Mouse (Mus musculus) hindbrain, postnatal 0 days (tissue): Measurements from ENCODE around the gene Fmo5. TPM values are rescaled to one million over a fixed set of nuclear protein-coding genes. Genes with fewer than 3 reads are reported as not detected.

Experiments
- ATAC-seq: fragments of 200-750 bp; cut with Nextera tagmentation; 2 replicates; pipeline ENCODE4 v1.8.0; 2017; ENCODE audit warnings: mild to moderate bottlenecking, moderate TSS enrichment, moderate library complexity
- DNase-seq: peaks from one replicate; pipeline ENCODE4 v3.0.0-alpha.2; 2015; ENCODE audit warnings: low spot score
- H3K27ac ChIP-seq: fragments of 300-500 bp; sonication (generic); 2 replicates; pipeline ENCODE4 v1.5.1; 2014; ENCODE audit warnings: mild to moderate bottlenecking
- H3K27me3 ChIP-seq: fragments of 300-500 bp; sonication (generic); 2 replicates; pipeline ENCODE4 v1.6.1; 2014; ENCODE audit warnings: low read length, mixed read lengths; ENCODE audit not compliant: insufficient read depth
- H3K36me3 ChIP-seq: fragments of 300-500 bp; sonication (generic); 2 replicates; pipeline ENCODE4 v1.6.1; 2014; ENCODE audit warnings: low read length, mixed read lengths; ENCODE audit not compliant: insufficient read depth
- H3K4me1 ChIP-seq: fragments of 300-500 bp; sonication (generic); 2 replicates; pipeline ENCODE4 v1.6.1; 2014; ENCODE audit warnings: antibody characterized with exemption, low read length, mixed read lengths; ENCODE audit not compliant: insufficient read depth
- H3K4me2 ChIP-seq: fragments of 300-500 bp; sonication (generic); 2 replicates; pipeline ENCODE4 v1.6.1; 2014; ENCODE audit warnings: low read depth, mild to moderate bottlenecking, low read length, moderate library complexity, mixed read lengths
- H3K4me3 ChIP-seq: fragments of 300-500 bp; sonication (generic); 2 replicates; pipeline ENCODE4 v1.5.1; 2014; ENCODE audit warnings: low read length
- H3K9ac ChIP-seq: fragments of 300-500 bp; sonication (generic); replicated peaks from 2 replicates; pipeline ENCODE4 v1.6.1; 2014; ENCODE audit warnings: mild to moderate bottlenecking, low read length, moderate library complexity, mixed read lengths
- H3K9me3 ChIP-seq: fragments of 300-500 bp; sonication (generic); 2 replicates; pipeline ENCODE4 v1.6.1; 2016; ENCODE audit warnings: low read length, mixed read lengths
- CTCF ChIP-seq: IDR thresholded peaks from 2 replicates; pipeline ENCODE4 v1.5.1; 2016; ENCODE audit warnings: antibody characterized with exemption, control low read depth, low read depth
- WGBS: fragments of 180-500 bp; shearing (Covaris S2); extraction: QIAGEN DNeasy Blood & Tissue Kit; methylation state at CpG from one replicate; pipeline ENCODE4 v1.1.7; 2014; 5-methylcytosine and 5-hydroxymethylcytosine counted together
- microRNA-seq, 2 experiments: library from miRNA; unstranded; fragments of <30 nt; microRNA quantifications; one replicate each; pipeline ENCODE4; 2016
- polyA plus RNA-seq: library from polyadenylated mRNA; unstranded; fragments of >200 nt; fragmentation: Nextera tagmentation; extraction: Ambion mirVana; gene quantifications from 2 replicates; pipeline ENCODE4 v1.2.1, GENCODE M21; 2015
- total RNA-seq: library from RNA; depleted of rRNA; stranded (reverse); fragments of >200 nt; gene quantifications from 2 replicates; pipeline ENCODE4 v1.2.3, GENCODE M21; 2014; rRNA removed

Fmo5 gene
- total and polyA plus RNA-seq, 2 experiments from 2014 or later = 0.84 to 0.88 TPM

GRCm38 (mm10) chr3:97693806-97694205 is 65.2 kb downstream of the Fmo5 start:
- WGBS = 86% methylated on average over 6 of the region's 6 CpGs
- ATAC-seq (no peak), DNase-seq (no peak)
- Histone ChIP-seq H3K9ac (no peak overlapping the region), H3K9me3 (no peaks in the 10 kb centered on the region), H3K27me3 (no peaks in the 10 kb centered on the region), H3K36me3 (peaks cover 38% of the 10 kb centered on the region), H3K4me3 (no peak overlapping the region), H3K27ac (no peak overlapping the region), H3K4me2 (no peak overlapping the region), H3K4me1 (no peaks in the 10 kb centered on the region)
- no peak for TF ChIP-seq CTCF

- Histone ChIP-seq H3K36me3 (peaks cover 38% of the 10 kb centered on the region), H3K27me3 (no peaks in the 10 kb centered on the region), H3K4me1 (no peaks in the 10 kb centered on the region), H3K4me3 (no peak overlapping the region), H3K27ac (no peak overlapping the region), H3K9ac (no peak overlapping the region), H3K9me3 (no peaks in the 10 kb centered on the region), H3K4me2 (no peak overlapping the region)
- DNase-seq (no peak), ATAC-seq (no peak)
- WGBS = 82% methylated on average over 9 of the region's 9 CpGs
- TF ChIP-seq CTCF = no peak
These were observed 68.3 kb downstream of the Fmo5 start for GRCm38 (mm10) chr3:97696866-97697265.

- Histone ChIP-seq H3K9me3 (no peaks in the 10 kb centered on the region), H3K36me3 (peaks cover 42% of the 10 kb centered on the region), H3K27me3 (no peaks in the 10 kb centered on the region), H3K4me3 (no peak overlapping the region), H3K9ac (no peak overlapping the region), H3K27ac (no peak overlapping the region), H3K4me2 (no peak overlapping the region), H3K4me1 (no peaks in the 10 kb centered on the region)
- DNase-seq = no peak
- no peak for ATAC-seq
- TF ChIP-seq CTCF = no peak
- WGBS = 84% methylated on average over 9 of the region's 9 CpGs
These were observed 68.7 kb downstream of the Fmo5 start for GRCm38 (mm10) chr3:97697291-97697690.

- Histone ChIP-seq H3K27me3 (no peaks in the 10 kb centered on the region), H3K4me1 (no peaks in the 10 kb centered on the region), H3K4me3 (no peak overlapping the region), H3K27ac (no peak overlapping the region), H3K9ac (no peak overlapping the region), H3K9me3 (no peaks in the 10 kb centered on the region), H3K4me2 (no peak overlapping the region), H3K36me3 (peaks cover 36% of the 10 kb centered on the region)
- WGBS = 74% methylated on average over 3 of the region's 3 CpGs
- DNase-seq (no peak), ATAC-seq (no peak)
- TF ChIP-seq CTCF = no peak
These were observed 70.5 kb downstream of the Fmo5 start for GRCm38 (mm10) chr3:97699061-97699460.

GRCm38 (mm10) chr3:97701198-97701597 is 72.6 kb downstream of the Fmo5 start:
- H3K4me3 ChIP-seq = no peak overlapping the region
- no peaks in the 10 kb centered on the region for H3K27me3 ChIP-seq
- TF ChIP-seq CTCF = no peak
- ATAC-seq = no peak
- no peak overlapping the region for H3K27ac ChIP-seq
- H3K36me3 ChIP-seq = peaks cover 38% of the 10 kb centered on the region
- no peak overlapping the region for H3K9ac ChIP-seq
- 70% methylated on average over 3 of the region's 3 CpGs for WGBS
- DNase-seq = no peak
- no peak overlapping the region for H3K4me2 ChIP-seq
- H3K4me1 ChIP-seq = no peaks in the 10 kb centered on the region
- H3K9me3 ChIP-seq = no peaks in the 10 kb centered on the region

- 94% methylated on average over 11 of the region's 11 CpGs for WGBS
- Histone ChIP-seq H3K4me2 (no peak overlapping the region), H3K27me3 (no peaks in the 10 kb centered on the region), H3K9me3 (no peaks in the 10 kb centered on the region), H3K4me3 (no peak overlapping the region), H3K4me1 (no peaks in the 10 kb centered on the region), H3K27ac (no peak overlapping the region), H3K9ac (no peak overlapping the region), H3K36me3 (peaks cover 41% of the 10 kb centered on the region)
- no peak for DNase-seq
- TF ChIP-seq CTCF = no peak
- ATAC-seq = no peak
These were observed 74.0 kb downstream of the Fmo5 start for GRCm38 (mm10) chr3:97702448-97703080.

Small RNAs within 50 kb of the gene (microRNA-seq; reads per million reads assigned to microRNA genes)
- 0 reads per million in 2 experiments for gene Mir7225

Other genes with a start within 250 kb of the Fmo5 start
- not detected in 2 replicates for gene Olfr1402, start 206.8 kb upstream of the Fmo5 start, total RNA-seq
- gene Olfr1402, start 206.8 kb upstream of the Fmo5 start, polyA plus RNA-seq = not detected in 2 replicates
- 5.7 and 7.7 TPM in 2 replicates for gene Chd1l, start 18.6 kb upstream of the Fmo5 start, total RNA-seq
- 8.7 and 8.9 TPM in 2 replicates for gene Chd1l, start 18.6 kb upstream of the Fmo5 start, polyA plus RNA-seq
- gene Prkab2, start 29.4 kb downstream of the Fmo5 start, total RNA-seq = 21.6 and 22.0 TPM in 2 replicates
- gene Prkab2, start 29.4 kb downstream of the Fmo5 start, polyA plus RNA-seq = 15.9 and 16.1 TPM in 2 replicates
- gene Gm17651, start 45.9 kb downstream of the Fmo5 start, total RNA-seq = not detected in 2 replicates
- gene Gm17651, start 45.9 kb downstream of the Fmo5 start, polyA plus RNA-seq = not detected in 2 replicates